Mouse (Mus musculus) hindbrain, embryonic 14.5 days (tissue): ENCODE results near the gene Phactr1. TPM values are rescaled to one million over a fixed set of nuclear protein-coding genes. Genes with fewer than 3 reads are reported as not detected.

Experiments used
- ATAC-seq: fragments of 200-750 bp; cut with Nextera tagmentation; 2 replicates; pipeline ENCODE4 v1.8.0; 2017; ENCODE audit warnings: moderate number of reproducible peaks, mild to moderate bottlenecking, moderate TSS enrichment, moderate library complexity; ENCODE audit not compliant: low FRiP score
- DNase-seq: peaks from one replicate; pipeline ENCODE4 v3.0.0-alpha.2; 2015; ENCODE audit warnings: low spot score
- H3K27ac ChIP-seq: fragments of 300-500 bp; sonication (generic); 2 replicates; pipeline ENCODE4 v1.5.1; 2014; ENCODE audit warnings: mild to moderate bottlenecking, moderate library complexity
- H3K27me3 ChIP-seq: fragments of 300-500 bp; sonication (generic); 2 replicates; pipeline ENCODE4 v1.6.1; 2014; ENCODE audit warnings: mild to moderate bottlenecking, low read length, mixed read lengths; ENCODE audit not compliant: control insufficient read depth, insufficient read depth
- H3K36me3 ChIP-seq: fragments of 300-500 bp; sonication (generic); replicated peaks from 2 replicates; pipeline ENCODE4 v1.6.1; 2014; ENCODE audit not compliant: control insufficient read depth, insufficient read depth
- H3K4me1 ChIP-seq: fragments of 300-500 bp; sonication (generic); replicated peaks from 2 replicates; pipeline ENCODE4 v1.6.1; 2014; ENCODE audit warnings: antibody characterized with exemption, low read length, mixed read lengths; ENCODE audit not compliant: control insufficient read depth, insufficient read depth
- H3K4me2 ChIP-seq: fragments of 300-500 bp; sonication (generic); replicated peaks from 2 replicates; pipeline ENCODE4 v1.6.1; 2014; ENCODE audit warnings: mild to moderate bottlenecking, moderate library complexity
- H3K4me3 ChIP-seq: fragments of 300-500 bp; sonication (generic); replicated peaks from 2 replicates; pipeline ENCODE4 v1.5.1; 2014; ENCODE audit warnings: mild to moderate bottlenecking, low read length
- H3K9ac ChIP-seq: fragments of 300-500 bp; sonication (generic); 2 replicates; pipeline ENCODE4 v1.6.1; 2014
- H3K9me3 ChIP-seq: fragments of 300-500 bp; sonication (generic); 2 replicates; pipeline ENCODE4 v1.6.1; 2016; ENCODE audit warnings: low read length; ENCODE audit not compliant: control insufficient read depth
- WGBS: fragments of 180-500 bp; shearing (Covaris S2); extraction: QIAGEN DNeasy Blood & Tissue Kit; methylation state at CpG from one replicate; pipeline ENCODE4 v1.1.7; 2014; 5-methylcytosine and 5-hydroxymethylcytosine counted together
- polyA plus RNA-seq: library from polyadenylated mRNA; unstranded; fragments of >200 nt; fragmentation: Nextera tagmentation; extraction: Ambion mirVana; gene quantifications from 2 replicates; pipeline ENCODE4 v1.2.1, GENCODE M21; 2014

The Phactr1 gene
- polyA plus RNA-seq, 1 experiment from 2014 or later, result 56.6 TPM

DNA sequence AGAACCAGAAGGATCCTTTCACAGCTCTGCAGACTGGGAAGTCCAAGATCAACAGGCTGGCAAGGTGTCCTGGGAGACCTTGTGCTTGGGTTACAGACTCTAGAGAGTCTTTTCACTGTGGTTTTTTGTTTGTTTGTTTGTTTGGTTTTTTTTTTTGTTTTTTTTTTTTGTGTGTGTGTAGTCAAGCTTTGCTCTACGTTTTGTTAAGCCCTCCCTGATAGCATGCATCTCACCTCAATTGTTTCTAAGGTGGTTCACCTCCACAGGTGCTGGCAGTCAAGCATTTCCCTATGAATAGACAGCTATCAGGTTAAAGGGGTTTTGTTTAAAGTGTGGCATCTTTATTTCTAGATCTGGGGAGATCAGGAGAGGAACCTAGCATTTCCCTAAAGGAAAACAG is 191.7 kb downstream of the Phactr1 start:
- ATAC-seq (no peak), DNase-seq (no peak)
- no peak overlapping the region for H3K9ac ChIP-seq
- 44% methylated on average over 1 of the region's 1 CpGs for WGBS
- H3K4me1 ChIP-seq, result no peaks in the 10 kb centered on the region
- H3K4me3 ChIP-seq, result no peak overlapping the region
- H3K9me3 ChIP-seq, result no peaks in the 10 kb centered on the region
- H3K36me3 ChIP-seq, result no peaks in the 10 kb centered on the region
- H3K4me2 ChIP-seq, result no peak overlapping the region
- no peak overlapping the region for H3K27ac ChIP-seq
- H3K27me3 ChIP-seq, result no peaks in the 10 kb centered on the region

DNA sequence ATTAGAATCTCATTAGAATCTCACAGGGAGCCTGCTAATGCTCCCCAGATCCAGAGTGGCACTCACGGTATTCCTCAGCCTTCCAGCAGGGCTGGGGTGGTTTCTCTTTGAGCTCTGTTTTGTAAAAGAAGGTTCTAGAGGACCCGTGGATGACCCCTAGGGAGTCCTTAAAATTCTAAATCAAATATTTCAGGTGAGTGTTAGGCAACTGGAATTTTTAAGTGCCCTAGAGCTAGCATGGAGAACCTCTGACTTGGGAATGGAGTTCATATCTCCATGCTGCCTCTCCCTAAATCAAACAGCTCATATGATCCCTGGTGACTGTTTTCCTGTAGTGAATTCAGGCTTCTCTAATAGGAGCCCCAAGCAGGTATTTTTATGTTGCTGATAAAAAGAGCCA is 197.9 kb downstream of the Phactr1 start:
- DNase-seq (no peak), ATAC-seq (no peak)
- Histone ChIP-seq H3K9ac (no peak overlapping the region), H3K4me2 (no peak overlapping the region), H3K27me3 (no peaks in the 10 kb centered on the region), H3K27ac (no peak overlapping the region), H3K4me3 (no peak overlapping the region), H3K4me1 (no peaks in the 10 kb centered on the region), H3K9me3 (no peaks in the 10 kb centered on the region), H3K36me3 (no peaks in the 10 kb centered on the region)
- 52% methylated on average over 2 of the region's 2 CpGs for WGBS

DNA sequence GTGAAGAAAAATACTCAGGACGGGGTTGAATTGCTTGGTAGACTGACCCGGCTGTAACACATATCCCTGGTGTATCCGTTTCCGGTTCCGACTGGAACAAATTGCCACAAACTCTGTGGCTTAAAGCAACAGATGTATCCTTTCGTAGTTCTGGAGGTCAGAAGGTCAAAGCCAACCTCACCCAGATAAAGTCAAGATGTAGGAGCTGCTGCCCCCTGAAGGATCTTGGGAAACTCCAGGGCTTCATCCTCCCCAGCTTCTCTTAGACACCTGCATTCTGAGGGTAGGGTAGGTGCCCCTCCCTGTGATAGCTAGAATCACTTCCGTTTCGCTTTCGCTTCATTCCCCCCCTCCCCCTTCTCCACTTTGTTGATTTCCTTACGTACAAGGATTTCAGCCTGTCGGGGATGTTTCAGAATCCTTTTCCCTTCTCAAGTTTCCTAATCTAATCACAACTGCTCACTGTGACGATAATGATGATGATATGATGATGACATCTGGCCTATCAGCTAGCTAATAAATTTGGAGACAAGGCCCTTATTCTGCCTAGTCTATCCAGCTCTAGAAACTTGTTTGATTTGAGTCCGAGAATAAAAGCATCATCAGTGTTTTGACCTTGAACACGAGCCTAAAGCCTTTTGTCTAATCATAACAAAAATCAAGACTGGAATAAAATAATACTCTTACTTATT is 203.8 kb downstream of the Phactr1 start:
- no peaks in the 10 kb centered on the region for H3K27me3 ChIP-seq
- WGBS, result 78% methylated on average over 14 of the region's 14 CpGs
- no peak for ATAC-seq

DNA sequence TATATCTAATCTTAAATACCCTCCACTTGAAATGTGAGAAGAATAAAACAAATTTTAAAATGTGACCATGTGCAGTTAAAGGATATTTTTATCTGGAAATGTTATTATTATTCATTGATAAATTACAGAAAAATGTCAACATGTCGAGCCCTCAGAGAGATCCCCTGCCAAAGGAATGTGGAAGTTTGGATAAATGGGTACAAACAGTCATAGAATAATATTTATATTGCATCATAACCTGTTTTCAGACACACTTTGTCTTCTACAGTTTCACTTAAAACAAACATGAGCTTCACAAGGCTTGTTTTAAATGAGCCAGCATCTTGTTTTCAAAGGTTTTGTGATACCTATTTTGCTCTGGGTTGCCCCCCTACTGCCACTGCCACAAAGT is 204.3 kb downstream of the Phactr1 start:
- no peak overlapping the region for H3K4me2 ChIP-seq
- ATAC-seq (no peak), DNase-seq (no peak)
- 80% methylated on average over 1 of the region's 1 CpGs for WGBS
- no peak overlapping the region for H3K27ac ChIP-seq
- H3K27me3 ChIP-seq, result no peaks in the 10 kb centered on the region
- H3K4me3 ChIP-seq, result no peak overlapping the region
- no peak overlapping the region for H3K9ac ChIP-seq
- H3K4me1 ChIP-seq, result no peaks in the 10 kb centered on the region
- H3K9me3 ChIP-seq, result no peaks in the 10 kb centered on the region
- H3K36me3 ChIP-seq, result no peaks in the 10 kb centered on the region

More for the DNA sequence above, 203.8 kb downstream of the Phactr1 start:
- no peak overlapping the region for H3K27ac ChIP-seq
- no peak overlapping the region for H3K4me3 ChIP-seq
- no peak for DNase-seq
- no peak overlapping the region for H3K4me2 ChIP-seq
- no peaks in the 10 kb centered on the region for H3K4me1 ChIP-seq
- no peaks in the 10 kb centered on the region for H3K36me3 ChIP-seq
- no peaks in the 10 kb centered on the region for H3K9me3 ChIP-seq
- no peak overlapping the region for H3K9ac ChIP-seq

DNA sequence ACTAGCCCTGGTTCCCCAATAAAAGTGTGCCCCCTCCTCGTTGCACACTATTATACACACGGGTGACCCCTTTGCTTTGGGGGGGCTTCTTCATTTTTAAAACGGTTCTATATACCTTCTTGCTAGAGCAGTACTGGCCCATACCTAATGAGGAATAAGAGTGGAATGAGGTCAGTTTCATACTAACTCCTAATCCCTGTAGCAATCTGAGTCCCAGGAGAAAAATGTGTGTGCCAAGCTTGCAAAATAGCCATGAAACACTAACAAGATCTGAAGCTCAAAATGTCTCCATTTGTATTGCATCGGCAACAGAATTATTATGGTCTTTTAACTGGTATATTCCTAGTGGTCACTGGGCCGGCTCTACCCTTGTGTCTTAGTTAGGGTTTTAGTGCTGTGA is 207.3 kb downstream of the Phactr1 start:
- DNase-seq (no peak), ATAC-seq (no peak)
- Histone ChIP-seq H3K27ac (no peak overlapping the region), H3K4me1 (no peaks in the 10 kb centered on the region), H3K4me2 (no peak overlapping the region), H3K27me3 (no peaks in the 10 kb centered on the region), H3K4me3 (no peak overlapping the region), H3K9ac (no peak overlapping the region), H3K36me3 (no peaks in the 10 kb centered on the region), H3K9me3 (no peaks in the 10 kb centered on the region)
- WGBS, result 93% methylated on average over 5 of the region's 5 CpGs

DNA sequence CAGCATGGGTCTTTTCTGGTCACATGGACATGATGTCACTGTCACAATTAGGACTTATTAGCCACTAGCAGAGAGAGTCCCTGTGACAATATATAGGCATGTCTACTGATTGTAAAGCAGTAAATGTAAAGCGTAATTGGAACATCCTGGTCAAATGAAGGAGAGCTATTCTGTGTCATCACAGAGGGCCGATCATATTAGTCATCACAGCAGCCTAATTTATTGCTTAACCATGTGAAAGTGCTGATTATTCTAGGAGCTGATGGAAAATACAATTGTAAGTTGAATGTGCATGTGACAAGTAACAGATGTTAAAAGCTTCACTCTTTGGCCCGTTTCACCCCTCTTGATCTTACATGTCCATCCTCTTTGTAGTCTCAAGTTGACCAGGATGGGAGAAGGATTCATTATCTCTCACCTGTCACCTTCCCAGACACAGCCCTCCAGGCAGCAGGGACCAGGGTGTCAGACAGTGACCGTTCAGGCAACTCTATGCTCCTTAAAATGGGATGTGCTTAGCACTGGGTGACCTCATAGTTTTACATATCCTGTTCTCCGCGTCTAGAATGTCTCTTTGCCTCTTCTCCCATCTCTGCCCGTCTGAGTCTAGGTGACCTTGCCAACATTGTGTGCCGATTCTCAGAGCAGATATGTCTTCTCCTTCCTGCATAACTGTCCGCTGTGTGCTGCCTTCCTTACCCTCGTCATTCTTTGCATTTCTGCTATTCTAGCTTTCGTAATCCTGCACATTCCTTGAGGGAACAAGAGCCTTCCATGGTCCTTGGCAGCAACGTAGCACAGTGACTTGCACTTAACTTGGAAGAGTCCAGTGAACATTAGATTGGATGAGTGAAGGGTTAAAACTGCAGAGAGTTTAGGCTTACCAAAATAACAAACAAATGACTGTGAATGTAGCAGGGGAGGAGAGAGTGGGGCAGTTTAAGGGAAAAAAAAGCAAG is 209.4 kb downstream of the Phactr1 start:
- ATAC-seq (no peak), DNase-seq (no peak)
- 76% methylated on average over 12 of the region's 12 CpGs for WGBS
- no peak overlapping the region for H3K4me2 ChIP-seq
- H3K27ac ChIP-seq, result 0 out of 2 replicates have a peak overlapping the region, but pooled peaks have one; percentile 5
- no peak overlapping the region for H3K4me3 ChIP-seq
- H3K9ac ChIP-seq, result no peak overlapping the region
- H3K4me1 ChIP-seq, result no peaks in the 10 kb centered on the region
- H3K36me3 ChIP-seq, result no peaks in the 10 kb centered on the region
- no peaks in the 10 kb centered on the region for H3K9me3 ChIP-seq
- H3K27me3 ChIP-seq, result no peaks in the 10 kb centered on the region

DNA sequence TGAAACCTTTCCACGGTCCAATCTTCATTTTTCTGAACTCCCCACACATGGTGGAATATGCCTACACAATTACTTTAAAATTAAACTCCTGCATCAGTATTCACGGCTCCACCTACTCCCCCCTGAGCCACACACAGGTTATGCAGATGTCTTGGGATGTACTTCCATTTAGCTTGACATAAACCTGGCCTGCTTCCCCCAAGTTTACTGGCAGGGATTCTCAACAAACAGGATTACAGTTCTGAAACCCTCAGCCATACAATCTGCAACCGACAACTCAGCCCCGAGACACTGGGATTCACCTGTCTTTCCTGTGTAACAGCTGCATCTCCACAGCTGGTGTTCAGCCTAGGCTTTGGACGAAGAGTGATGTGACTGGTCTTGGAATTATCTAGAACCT is 210.2 kb downstream of the Phactr1 start:
- H3K4me1 ChIP-seq, result no peaks in the 10 kb centered on the region
- H3K27ac ChIP-seq, result no peak overlapping the region
- no peaks in the 10 kb centered on the region for H3K36me3 ChIP-seq
- H3K4me2 ChIP-seq, result no peak overlapping the region
- DNase-seq (no peak), ATAC-seq (no peak)
- 74% methylated on average over 5 of the region's 5 CpGs for WGBS
- H3K9ac ChIP-seq, result no peak overlapping the region
- no peak overlapping the region for H3K4me3 ChIP-seq
- no peaks in the 10 kb centered on the region for H3K9me3 ChIP-seq
- no peaks in the 10 kb centered on the region for H3K27me3 ChIP-seq

DNA sequence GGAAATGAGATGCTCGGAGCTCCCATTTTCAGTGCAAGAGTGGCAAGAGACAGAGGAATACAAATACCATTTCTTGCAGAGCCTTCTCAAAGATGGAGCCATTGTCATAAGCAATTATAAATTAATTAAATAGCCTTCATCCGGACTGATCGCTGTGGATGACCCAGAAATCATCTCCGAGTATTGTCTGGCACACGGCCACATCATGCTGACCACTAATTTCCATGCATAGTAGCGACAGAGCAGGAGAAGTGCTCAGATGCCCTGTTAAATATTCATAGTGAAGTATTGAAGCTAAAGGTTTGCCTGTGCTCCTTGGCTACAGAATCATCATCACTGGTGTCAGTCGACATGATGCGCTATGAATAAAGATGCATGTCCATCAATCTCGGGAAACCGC is 213.6 kb downstream of the Phactr1 start:
- H3K4me2 ChIP-seq, result no peak overlapping the region
- H3K4me1 ChIP-seq, result no peaks in the 10 kb centered on the region
- H3K27ac ChIP-seq, result no peak overlapping the region; the same call in 1 of the 2 replicates
- H3K9me3 ChIP-seq, result no peaks in the 10 kb centered on the region
- H3K9ac ChIP-seq, result no peak overlapping the region
- H3K36me3 ChIP-seq, result no peaks in the 10 kb centered on the region
- no peak for ATAC-seq
- no peak for DNase-seq
- WGBS, result 72% methylated on average over 10 of the region's 10 CpGs
- H3K4me3 ChIP-seq, result no peak overlapping the region
- H3K27me3 ChIP-seq, result no peaks in the 10 kb centered on the region

DNA sequence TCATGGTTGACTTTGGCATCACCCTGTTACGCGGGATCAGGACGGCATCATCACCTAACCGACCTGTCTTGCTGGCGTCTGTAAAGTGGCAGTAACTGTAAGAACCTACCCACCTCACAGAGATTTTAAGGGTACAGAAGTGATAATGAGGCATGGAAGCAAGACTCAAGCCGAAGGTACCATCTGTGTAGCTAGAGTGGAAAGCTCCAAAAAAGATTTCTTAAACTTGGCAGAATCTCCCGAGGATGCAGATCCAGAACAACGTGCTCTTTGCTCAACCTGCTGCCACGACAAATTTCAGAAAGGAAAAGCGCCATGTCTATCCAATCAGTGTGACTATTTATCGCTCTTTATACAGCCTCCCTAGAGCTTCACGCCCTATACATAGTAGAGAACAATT is 214.2 kb downstream of the Phactr1 start:
- H3K27me3 ChIP-seq, result no peaks in the 10 kb centered on the region
- H3K9ac ChIP-seq, result no peak overlapping the region
- DNase-seq, result no peak
- 94% methylated on average over 12 of the region's 12 CpGs for WGBS
- ATAC-seq, result no peak
- H3K4me2 ChIP-seq, result no peak overlapping the region
- H3K9me3 ChIP-seq, result no peaks in the 10 kb centered on the region
- no peaks in the 10 kb centered on the region for H3K4me1 ChIP-seq
- H3K36me3 ChIP-seq, result no peaks in the 10 kb centered on the region
- H3K27ac ChIP-seq, result no peak overlapping the region; the same call in 1 of the 2 replicates
- no peak overlapping the region for H3K4me3 ChIP-seq
